Mouse (Mus musculus) liver, postnatal 0 days (tissue): ENCODE results near the gene Fam92b. TPM values are rescaled to one million over a fixed set of nuclear protein-coding genes. Genes with fewer than 3 reads are reported as not detected.

ENCODE experiments used
- ATAC-seq: fragments of 200-750 bp; cut with Nextera tagmentation; 2 replicates; pipeline ENCODE4 v1.8.0; 2017; ENCODE audit warnings: mild to moderate bottlenecking, moderate library complexity
- DNase-seq: peaks from one replicate; pipeline ENCODE4 v3.0.0-alpha.2; 2016
- H3K27ac ChIP-seq: fragments of 300-500 bp; sonication (generic); 2 replicates; pipeline ENCODE4 v1.5.1; 2014; ENCODE audit warnings: antibody characterized with exemption, moderate library complexity, mild to moderate bottlenecking, low read depth
- H3K27me3 ChIP-seq: fragments of 300-500 bp; sonication (generic); 2 replicates; pipeline ENCODE4 v1.6.1; 2014; ENCODE audit warnings: low read length, control low read depth, mixed read lengths; ENCODE audit not compliant: insufficient read depth
- H3K36me3 ChIP-seq: fragments of 300-500 bp; sonication (generic); replicated peaks from 2 replicates; pipeline ENCODE4 v1.6.1; 2014; ENCODE audit warnings: mild to moderate bottlenecking, control low read depth, low read length, moderate library complexity, mixed read lengths; ENCODE audit not compliant: insufficient read depth
- H3K4me1 ChIP-seq: fragments of 300-500 bp; sonication (generic); 2 replicates; pipeline ENCODE4 v1.6.1; 2014; ENCODE audit warnings: antibody characterized with exemption, mild to moderate bottlenecking, control low read depth; ENCODE audit not compliant: insufficient read depth
- H3K4me2 ChIP-seq: fragments of 300-500 bp; sonication (generic); 2 replicates; pipeline ENCODE4 v1.6.1; 2014; ENCODE audit warnings: low read depth, mild to moderate bottlenecking, low read length, moderate library complexity, mixed read lengths
- H3K4me3 ChIP-seq: fragments of 300-500 bp; sonication (generic); 2 replicates; pipeline ENCODE4 v1.5.1; 2014; ENCODE audit warnings: low read depth, low read length
- H3K9ac ChIP-seq: fragments of 300-500 bp; sonication (generic); replicated peaks from 2 replicates; pipeline ENCODE4 v1.6.1; 2014; ENCODE audit warnings: mild to moderate bottlenecking, moderate library complexity
- H3K9me3 ChIP-seq: fragments of 300-500 bp; sonication (generic); 2 replicates; pipeline ENCODE4 v1.6.1; 2016; ENCODE audit warnings: mild to moderate bottlenecking, control low read depth, low read length, mixed read lengths
- CTCF ChIP-seq: sonication (generic); IDR thresholded peaks from 2 replicates; pipeline ENCODE4 v1.5.1; 2016; ENCODE audit warnings: antibody characterized with exemption, low read depth
- EP300 ChIP-seq: IDR thresholded peaks from 2 replicates; pipeline ENCODE4 v1.6.1; 2016; ENCODE audit warnings: antibody characterized with exemption, low read depth, mild to moderate bottlenecking
- WGBS: fragments of 180-500 bp; shearing (Covaris S2); extraction: QIAGEN DNeasy Blood & Tissue Kit; methylation state at CpG from one replicate; pipeline ENCODE4 v1.1.7; 2014; ENCODE audit not compliant: insufficient replicate concordance; 5-methylcytosine and 5-hydroxymethylcytosine counted together
- polyA plus RNA-seq: library from polyadenylated mRNA; unstranded; fragments of >200 nt; fragmentation: Nextera tagmentation; extraction: Ambion mirVana; gene quantifications from 2 replicates; pipeline ENCODE4 v1.2.1, GENCODE M21; 2015

Gene Fam92b
- polyA plus RNA-seq, 1 experiment from 2014 or later, result not detected

- H3K9me3 ChIP-seq, result no peaks in the 10 kb centered on the region
- ATAC-seq (no peak), DNase-seq (no peak)
- no peak overlapping the region for H3K4me3 ChIP-seq
- no peaks in the 10 kb centered on the region for H3K27me3 ChIP-seq
- H3K36me3 ChIP-seq, result no peaks in the 10 kb centered on the region
- H3K4me2 ChIP-seq, result no peak overlapping the region
- H3K27ac ChIP-seq, result no peak overlapping the region
- no peak overlapping the region for H3K9ac ChIP-seq
- 0 out of 2 replicates have a peak, but pooled peaks cover 3% of the 10 kb centered on the region for H3K4me1 ChIP-seq
- 79% methylated on average over 5 of the region's 5 CpGs for WGBS
- TF ChIP-seq EP300, result no peak
- no peak for TF ChIP-seq CTCF
Measured at GRCm38 (mm10) chr8:120191633-120192032, 14.4 kb upstream of the Fam92b start.

GRCm38 (mm10) chr8:120190810-120191413 lies 13.6 kb upstream of the Fam92b start:
- DNase-seq (peak; percentile 86), ATAC-seq (peak; percentile 96)
- TF ChIP-seq CTCF, result no peak
- TF ChIP-seq EP300, result no peak
- peak overlapping the region; percentile 64 for H3K4me2 ChIP-seq
- H3K27me3 ChIP-seq, result no peaks in the 10 kb centered on the region
- H3K9me3 ChIP-seq, result no peaks in the 10 kb centered on the region
- peak overlapping the region; percentile 15; the same call in 1 of the 2 replicates for H3K4me3 ChIP-seq
- WGBS, result 53% methylated on average over 17 of the region's 20 CpGs
- H3K9ac ChIP-seq, result peak overlapping the region; percentile 30; the same call in 1 of the 2 replicates
- 0 out of 2 replicates have a peak, but pooled peaks cover 3% of the 10 kb centered on the region for H3K4me1 ChIP-seq
- no peaks in the 10 kb centered on the region for H3K36me3 ChIP-seq
- no peak overlapping the region for H3K27ac ChIP-seq

GRCm38 (mm10) chr8:120190107-120190809 lies 13.0 kb upstream of the Fam92b start:
- WGBS, result 77% methylated on average over 17 of the region's 17 CpGs
- H3K27me3 ChIP-seq, result no peaks in the 10 kb centered on the region
- no peak for TF ChIP-seq EP300
- no peaks in the 10 kb centered on the region for H3K9me3 ChIP-seq
- 0 out of 2 replicates have a peak, but pooled peaks cover 3% of the 10 kb centered on the region for H3K4me1 ChIP-seq
- no peak for DNase-seq
- H3K36me3 ChIP-seq, result no peaks in the 10 kb centered on the region
- no peak overlapping the region for H3K4me2 ChIP-seq
- H3K27ac ChIP-seq, result no peak overlapping the region
- no peak overlapping the region for H3K4me3 ChIP-seq
- H3K9ac ChIP-seq, result no peak overlapping the region
- peak; percentile 11; the same call in 1 of the 2 replicates for ATAC-seq

- ATAC-seq (no peak), DNase-seq (no peak)
- Histone ChIP-seq H3K9ac (no peak overlapping the region), H3K4me3 (no peak overlapping the region), H3K27me3 (no peaks in the 10 kb centered on the region), H3K9me3 (no peaks in the 10 kb centered on the region), H3K36me3 (no peaks in the 10 kb centered on the region), H3K4me2 (no peak overlapping the region), H3K4me1 (0 out of 2 replicates have a peak, but pooled peaks cover 3% of the 10 kb centered on the region), H3K27ac (no peak overlapping the region)
- no peak for TF ChIP-seq CTCF
- TF ChIP-seq EP300, result no peak
- WGBS, result 58% methylated on average over 6 of the region's 6 CpGs
Measured at GRCm38 (mm10) chr8:120189440-120189839, 12.2 kb upstream of the Fam92b start.

GRCm38 (mm10) chr8:120188510-120188909 lies 11.2 kb upstream of the Fam92b start:
- no peaks in the 10 kb centered on the region for H3K9me3 ChIP-seq
- H3K27ac ChIP-seq, result no peak overlapping the region
- ATAC-seq, result no peak
- H3K4me1 ChIP-seq, result 0 out of 2 replicates have a peak, but pooled peaks cover 3% of the 10 kb centered on the region
- TF ChIP-seq EP300, result no peak
- no peak for TF ChIP-seq CTCF
- H3K27me3 ChIP-seq, result no peaks in the 10 kb centered on the region
- no peaks in the 10 kb centered on the region for H3K36me3 ChIP-seq
- DNase-seq, result no peak
- 68% methylated on average over 6 of the region's 6 CpGs for WGBS
- H3K9ac ChIP-seq, result no peak overlapping the region
- H3K4me3 ChIP-seq, result no peak overlapping the region
- H3K4me2 ChIP-seq, result no peak overlapping the region

GRCm38 (mm10) chr8:120186454-120186853 lies 9.2 kb upstream of the Fam92b start:
- H3K27ac ChIP-seq, result no peak overlapping the region
- no peaks in the 10 kb centered on the region for H3K9me3 ChIP-seq
- no peak overlapping the region for H3K4me3 ChIP-seq
- 65% methylated on average over 8 of the region's 8 CpGs for WGBS
- no peaks in the 10 kb centered on the region for H3K27me3 ChIP-seq
- TF ChIP-seq CTCF (no peak), EP300 (no peak)
- H3K4me2 ChIP-seq, result no peak overlapping the region
- H3K4me1 ChIP-seq, result 0 out of 2 replicates have a peak, but pooled peaks cover 3% of the 10 kb centered on the region
- H3K9ac ChIP-seq, result no peak overlapping the region
- DNase-seq, result no peak
- H3K36me3 ChIP-seq, result no peaks in the 10 kb centered on the region
- no peak for ATAC-seq
